Mouse (Mus musculus) liver, embryonic 15.5 days (tissue): ENCODE data around the gene Olfr1322. TPM values are rescaled to one million over a fixed set of nuclear protein-coding genes. Genes with fewer than 3 reads are reported as not detected.

Experiments
- ATAC-seq: fragments of 200-750 bp; cut with Nextera tagmentation; 2 replicates; pipeline ENCODE4 v1.8.0; 2017; ENCODE audit warnings: moderate number of reproducible peaks, mild to moderate bottlenecking, moderate library complexity; ENCODE audit not compliant: insufficient read depth
- H3K27ac ChIP-seq: fragments of 300-500 bp; sonication (generic); replicated peaks from 2 replicates; pipeline ENCODE4 v1.5.1; 2015; ENCODE audit warnings: mild to moderate bottlenecking, inconsistent platforms
- H3K27me3 ChIP-seq: fragments of 300-500 bp; sonication (generic); 2 replicates; pipeline ENCODE4 v1.6.1; 2015; ENCODE audit warnings: mild to moderate bottlenecking, inconsistent platforms
- H3K36me3 ChIP-seq: fragments of 300-500 bp; sonication (generic); replicated peaks from 2 replicates; pipeline ENCODE4 v1.6.1; 2015; ENCODE audit warnings: moderate library complexity, mild to moderate bottlenecking, inconsistent platforms
- H3K4me1 ChIP-seq: fragments of 300-500 bp; sonication (generic); replicated peaks from 2 replicates; pipeline ENCODE4 v1.6.1; 2015; ENCODE audit warnings: inconsistent platforms
- H3K4me2 ChIP-seq: fragments of 300-500 bp; sonication (generic); 2 replicates; pipeline ENCODE4 v1.6.1; 2015; ENCODE audit warnings: moderate library complexity, mild to moderate bottlenecking, inconsistent platforms
- H3K4me3 ChIP-seq: fragments of 300-500 bp; sonication (generic); replicated peaks from 2 replicates; pipeline ENCODE4 v1.5.1; 2015; ENCODE audit warnings: mild to moderate bottlenecking, inconsistent platforms
- H3K9ac ChIP-seq: fragments of 300-500 bp; sonication (generic); 2 replicates; pipeline ENCODE4 v1.6.1; 2015; ENCODE audit warnings: moderate library complexity, mild to moderate bottlenecking, inconsistent platforms
- H3K9me3 ChIP-seq: fragments of 300-500 bp; sonication (generic); replicated peaks from 2 replicates; pipeline ENCODE4 v1.6.1; 2016; ENCODE audit warnings: inconsistent platforms
- WGBS: fragments of 180-500 bp; shearing (Covaris S2); methylation state at CpG from one replicate; pipeline ENCODE4 v1.1.7; 2015; ENCODE audit warnings: mixed read lengths; ENCODE audit not compliant: insufficient replicate concordance; 5-methylcytosine and 5-hydroxymethylcytosine counted together
- polyA plus RNA-seq: library from polyadenylated mRNA; unstranded; fragments of >200 nt; fragmentation: Nextera tagmentation; extraction: Ambion mirVana; gene quantifications from 2 replicates; pipeline ENCODE4 v1.2.1, GENCODE M21; 2015

Olfr1322 gene
- not detected in 2 replicates for polyA plus RNA-seq

DNA sequence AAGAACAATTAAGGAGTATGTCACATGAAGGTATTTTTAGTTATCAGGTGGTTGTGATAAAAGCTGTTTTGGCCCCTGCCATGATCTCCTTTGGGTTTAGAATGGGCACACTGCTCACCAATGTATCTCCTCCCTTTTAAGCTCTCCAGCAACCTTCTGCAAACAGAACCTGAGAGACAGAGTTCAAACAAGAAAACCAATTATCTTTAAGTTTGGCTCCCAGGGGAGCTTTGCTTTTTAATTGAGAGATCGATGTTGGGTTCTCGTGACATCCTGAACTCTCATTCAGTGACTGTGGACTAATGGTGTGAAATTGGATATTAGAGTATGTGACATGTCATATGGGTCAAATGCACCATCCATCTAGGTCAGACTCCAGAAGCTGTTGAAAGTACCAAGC lies at the start of gene Olfr1322:
Gene Olfr1322 (minus strand): TSS at position 101 of the 400 bp plus-strand sequence.
- WGBS, result 70% methylated on average over 2 of the region's 2 CpGs
- Histone ChIP-seq H3K4me2 (no peak within 1 kb of the TSS), H3K4me3 (no peak within 1 kb of the TSS), H3K27ac (no peak within 1 kb of the TSS), H3K9ac (no peak within 1 kb of the TSS), H3K4me1 (no peaks in the 10 kb centered on the region), H3K27me3 (no peaks in the 10 kb centered on the region), H3K36me3 (no peaks in the 10 kb centered on the region), H3K9me3 (no peaks in the 10 kb centered on the region)
- ATAC-seq, result no peak

GRCm38 (mm10) chrX:49877651-49878349 lies 13.5 kb downstream of the Olfr1322 start:
- no peaks in the 10 kb centered on the region for H3K27me3 ChIP-seq
- no peak for ATAC-seq
- H3K9me3 ChIP-seq, result no peaks in the 10 kb centered on the region
- no peak overlapping the region for H3K27ac ChIP-seq
- 64% methylated on average over 4 of the region's 4 CpGs for WGBS
- H3K36me3 ChIP-seq, result no peaks in the 10 kb centered on the region
- no peaks in the 10 kb centered on the region for H3K4me1 ChIP-seq
- H3K4me2 ChIP-seq, result no peak overlapping the region
- no peak overlapping the region for H3K4me3 ChIP-seq
- no peak overlapping the region for H3K9ac ChIP-seq

Other genes with a start within 250 kb of the Olfr1322 start
- gene Olfr1320, start 219.2 kb downstream of the Olfr1322 start, polyA plus RNA-seq, result not detected in 2 replicates
- not detected in 2 replicates for gene Olfr1321, start 156.4 kb downstream of the Olfr1322 start, polyA plus RNA-seq
- 35.8 and 36.9 TPM in 2 replicates for gene Igsf1, start 93.7 kb downstream of the Olfr1322 start, polyA plus RNA-seq
- gene Olfr1323, start 127.9 kb upstream of the Olfr1322 start, polyA plus RNA-seq, result not detected in 2 replicates